Mouse (Mus musculus): ENCODE results near the gene Iqcb1. TPM values are rescaled to one million over a fixed set of nuclear protein-coding genes. Genes with fewer than 3 reads are reported as not detected.

Gene Iqcb1
- total RNA-seq, 2 experiments from 2014 or later, result 35.8 to 37.6 TPM

DNA sequence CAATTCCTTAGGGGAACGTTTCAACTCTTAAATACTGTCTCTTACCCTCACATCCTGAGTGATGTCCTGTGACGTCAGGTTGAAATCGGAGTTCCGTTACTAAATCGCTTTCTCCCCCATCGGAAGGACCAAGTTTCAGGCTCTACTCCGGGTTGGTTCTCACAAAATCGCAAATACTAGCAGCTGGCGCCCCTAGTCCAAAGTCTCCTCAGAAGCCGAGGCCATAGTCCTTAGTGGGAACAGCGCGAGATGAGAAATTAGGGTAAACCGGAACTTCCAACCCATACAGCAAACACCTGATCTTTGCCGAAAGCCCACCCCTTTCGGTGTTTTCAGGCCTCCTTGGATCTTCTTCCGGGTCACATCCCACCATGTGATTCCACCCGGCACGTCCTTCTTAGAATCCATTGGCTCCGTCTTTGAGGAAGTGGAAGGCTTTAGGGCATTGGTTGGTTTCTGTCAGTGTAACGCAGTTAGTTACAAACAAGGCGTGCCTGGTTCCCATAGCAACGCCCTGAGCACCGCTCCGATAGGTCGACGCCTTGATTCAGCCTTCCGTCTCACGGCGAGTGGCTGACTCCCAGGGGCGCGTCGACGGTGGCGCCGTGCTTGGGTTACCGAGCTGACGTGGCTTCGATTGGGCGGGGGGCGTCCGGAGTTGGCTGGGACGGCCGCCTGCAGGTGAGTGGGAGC is 46.5 kb downstream of the Iqcb1 start, which contains the start of the genes Eaf2 and Golgb1:
Eaf2 (minus strand) TSS at position 421 of the 693 bp plus-strand sequence.
Golgb1 (plus strand) TSS at position 558 of the 693 bp plus-strand sequence.
- DNase-seq (ENCODE audit: extremely low spot score in 1 of 2, low spot score in 1 of 2), result peak; percentile 81

DNA sequence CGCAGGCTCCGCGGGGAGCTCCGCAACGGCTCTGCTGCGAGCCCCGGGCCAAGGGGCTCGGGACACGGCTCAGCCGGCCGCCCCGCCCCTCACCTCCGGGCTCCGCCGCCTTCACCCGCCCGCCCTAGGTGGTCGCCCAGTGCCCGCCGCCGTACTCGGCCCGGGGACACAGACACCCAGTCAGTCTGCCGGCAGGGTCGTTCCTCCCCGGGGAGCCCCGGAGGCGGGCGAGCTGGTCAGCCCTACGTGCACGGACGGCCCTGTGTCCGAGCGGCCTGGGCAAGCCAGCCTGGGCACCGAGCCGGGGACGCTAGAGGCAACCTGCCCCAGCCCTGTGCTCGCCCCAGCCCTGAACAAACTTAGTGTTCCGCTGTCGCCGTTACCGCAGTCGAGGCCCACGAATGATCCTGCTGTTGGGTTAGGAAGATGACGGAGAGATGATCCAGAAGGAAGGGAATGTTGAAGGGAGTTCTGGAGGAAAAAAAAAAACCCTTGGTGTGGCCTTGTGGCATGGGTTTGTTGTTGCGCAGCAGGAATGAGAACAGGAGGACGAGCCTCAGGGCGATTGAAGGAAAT is 47.2 kb downstream of the Iqcb1 start:
- peak in 1 of 2 experiments; percentile 32 for DNase-seq (ENCODE audit: extremely low spot score in 1 of 2, low spot score in 1 of 2)

DNA sequence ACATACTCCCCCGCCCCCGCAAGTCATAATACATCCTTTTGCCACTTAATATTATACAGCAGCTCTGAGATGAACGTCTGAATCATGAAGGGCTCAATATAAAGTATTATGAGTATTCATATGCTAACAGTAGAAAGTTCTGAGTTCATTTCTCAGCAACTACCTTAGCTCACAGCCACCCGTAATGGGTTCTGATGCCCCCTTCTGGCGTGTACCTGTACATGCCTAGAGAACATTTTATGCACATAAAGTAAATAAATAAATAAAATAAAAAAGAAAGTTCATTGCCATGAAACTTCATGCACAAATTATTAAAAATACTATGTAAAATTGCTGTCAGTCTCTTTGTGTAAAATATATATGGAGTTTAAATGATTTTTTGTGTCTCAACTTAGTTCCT is 49.1 kb downstream of the Iqcb1 start:
- no peak for DNase-seq (ENCODE audit: extremely low spot score in 1 of 2, low spot score in 1 of 2)

DNA sequence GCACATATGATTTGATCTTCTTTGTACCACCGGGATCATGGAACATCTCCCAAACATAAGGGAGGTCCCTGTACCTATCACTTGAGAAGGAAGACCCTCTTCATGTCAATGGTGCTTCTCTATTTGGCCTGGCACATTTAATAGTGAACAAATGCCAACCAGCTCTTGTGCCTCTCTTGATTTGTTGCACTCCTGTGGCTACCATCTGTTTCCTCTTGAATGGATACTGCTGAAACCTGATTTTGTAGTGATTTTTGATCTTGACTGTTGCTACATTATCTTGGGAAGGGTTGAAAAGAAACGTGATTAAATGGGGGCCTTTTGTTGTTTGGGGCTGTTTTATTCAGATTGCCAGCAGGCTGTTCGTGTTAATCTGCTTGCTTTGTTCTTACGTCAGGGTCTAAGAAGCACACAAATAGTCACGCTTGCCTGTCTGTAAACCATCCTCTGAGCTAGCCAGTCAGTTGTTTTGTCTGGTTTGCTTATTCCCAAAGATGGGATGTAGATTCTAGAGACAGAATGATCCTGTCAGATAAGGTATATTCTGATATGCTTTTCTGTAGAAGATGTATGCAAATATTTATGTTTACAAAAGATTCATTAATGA is 54.7 kb downstream of the Iqcb1 start:
- no peak for DNase-seq (ENCODE audit: extremely low spot score in 1 of 2, low spot score in 1 of 2)

DNA sequence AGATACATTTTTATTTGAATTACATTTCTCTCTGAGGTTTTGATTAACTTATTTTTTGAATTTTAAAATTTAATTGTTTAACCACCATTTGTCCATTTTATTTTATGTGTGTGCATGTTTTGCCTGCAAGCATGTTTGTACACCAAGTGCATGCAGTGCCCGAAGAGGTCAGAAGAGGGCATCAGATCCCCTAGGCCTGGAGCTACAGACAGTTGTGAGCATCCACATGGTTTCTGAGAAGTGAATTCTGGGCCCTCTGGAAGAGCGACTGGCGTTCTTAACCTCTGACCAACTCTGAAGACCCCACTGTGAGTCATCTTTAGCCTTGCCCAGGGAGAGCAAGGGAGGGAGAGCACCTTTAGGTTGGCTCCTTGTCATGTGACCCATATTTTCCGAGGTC is 56.7 kb downstream of the Iqcb1 start:
- DNase-seq (ENCODE audit: extremely low spot score in 1 of 2, low spot score in 1 of 2), result no peak

DNA sequence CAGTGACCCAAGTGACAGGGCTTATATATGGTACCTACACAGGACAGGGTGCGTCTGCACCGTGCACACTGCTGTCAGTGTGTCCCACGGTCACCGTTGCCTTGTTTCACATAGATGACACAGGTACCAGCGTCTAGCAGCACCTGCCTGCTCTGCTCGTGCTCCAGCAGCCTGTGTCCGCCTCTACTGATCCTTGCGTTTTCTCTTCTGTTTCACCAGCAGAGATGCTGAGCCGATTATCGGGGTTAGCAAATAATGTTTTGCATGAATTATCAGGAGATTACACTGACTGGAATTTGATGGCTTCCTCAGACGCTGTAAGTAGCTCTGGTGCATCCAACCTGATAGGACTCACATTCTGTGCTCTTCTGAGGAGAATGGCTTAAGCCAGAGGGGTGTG is 57.7 kb downstream of the Iqcb1 start:
- no peak for DNase-seq (ENCODE audit: extremely low spot score in 1 of 2, low spot score in 1 of 2)

DNA sequence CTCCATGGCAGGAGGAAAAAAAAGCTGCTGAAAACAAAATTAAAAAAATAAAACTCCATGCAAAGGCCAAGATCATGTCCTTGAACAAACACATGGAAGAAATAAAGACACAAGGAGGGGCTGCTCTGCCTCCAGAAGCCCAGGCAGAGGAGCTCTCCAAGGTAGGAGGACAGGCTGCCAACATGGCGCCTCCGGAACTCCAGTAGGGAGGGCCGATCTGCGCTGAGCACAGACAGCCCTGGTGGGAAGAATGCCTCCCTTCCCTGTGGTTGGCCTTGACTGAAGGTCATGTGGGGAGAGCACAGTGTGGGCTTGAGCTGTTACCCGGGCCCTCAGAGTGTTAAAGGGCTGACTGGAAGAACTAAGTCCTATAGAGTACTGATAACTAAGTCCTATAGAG is 59.4 kb downstream of the Iqcb1 start:
- DNase-seq (ENCODE audit: extremely low spot score in 1 of 2, low spot score in 1 of 2), result no peak

DNA sequence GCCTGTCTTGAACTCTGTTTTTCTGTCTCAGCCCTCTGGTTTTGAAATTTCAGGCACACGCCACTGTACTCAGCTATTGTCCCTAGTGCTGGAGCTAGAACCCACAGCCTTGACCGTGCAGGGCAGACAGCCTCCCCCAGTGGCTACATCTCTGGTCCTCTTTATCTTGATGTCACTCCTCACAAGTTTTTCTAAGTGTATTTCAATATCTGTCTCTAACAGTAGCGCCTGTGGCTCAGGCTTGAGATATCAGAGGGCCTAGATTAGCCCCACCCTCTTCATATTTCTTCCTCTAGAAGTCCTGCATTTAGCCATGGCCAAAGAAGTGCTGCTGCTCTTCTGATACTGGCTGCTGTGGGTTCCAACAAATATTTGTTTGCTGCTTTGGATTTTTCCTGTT is 62.4 kb downstream of the Iqcb1 start:
- DNase-seq (ENCODE audit: extremely low spot score in 1 of 2, low spot score in 1 of 2), result no peak

DNA sequence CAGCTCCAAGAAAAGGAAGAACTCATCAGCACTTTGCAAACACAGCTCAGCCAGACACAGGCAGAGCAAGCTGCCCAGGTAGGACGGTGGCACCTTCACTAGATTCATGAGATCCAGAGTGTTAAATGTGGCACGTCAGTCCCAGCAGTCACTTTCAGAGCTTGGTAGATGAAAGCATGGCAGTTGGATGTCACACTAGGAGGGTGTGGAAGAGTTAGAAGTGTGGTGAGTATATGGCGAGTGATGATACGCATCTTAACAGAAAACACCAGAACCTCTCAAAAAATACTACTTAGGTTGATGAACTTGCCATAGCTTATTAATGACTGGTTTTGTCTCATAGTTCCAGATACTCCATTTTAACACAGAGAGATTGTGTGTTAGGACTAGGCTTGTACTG is 63.2 kb downstream of the Iqcb1 start:
- DNase-seq (ENCODE audit: extremely low spot score in 1 of 2, low spot score in 1 of 2), result no peak

DNA sequence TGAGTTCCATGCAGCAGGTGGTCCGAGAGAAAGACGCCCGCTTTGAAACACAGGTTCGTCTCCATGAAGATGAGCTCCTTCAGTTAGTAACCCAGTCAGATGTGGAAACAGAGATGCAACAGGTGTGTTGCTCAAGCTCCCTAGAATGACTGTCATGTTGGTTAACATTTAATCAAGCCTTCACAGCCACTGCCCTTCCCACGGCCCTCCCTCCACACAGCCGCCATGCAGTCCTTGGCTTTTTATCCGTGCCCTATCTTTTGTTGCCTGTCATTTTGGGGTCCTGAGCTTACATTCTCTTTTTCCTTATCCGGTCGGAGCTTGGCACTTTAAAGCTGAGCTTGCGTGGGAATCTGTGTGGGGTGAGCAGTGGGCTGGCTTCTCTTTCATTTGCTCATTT is 65.1 kb downstream of the Iqcb1 start:
- DNase-seq (ENCODE audit: extremely low spot score in 1 of 2, low spot score in 1 of 2), result no peak

DNA sequence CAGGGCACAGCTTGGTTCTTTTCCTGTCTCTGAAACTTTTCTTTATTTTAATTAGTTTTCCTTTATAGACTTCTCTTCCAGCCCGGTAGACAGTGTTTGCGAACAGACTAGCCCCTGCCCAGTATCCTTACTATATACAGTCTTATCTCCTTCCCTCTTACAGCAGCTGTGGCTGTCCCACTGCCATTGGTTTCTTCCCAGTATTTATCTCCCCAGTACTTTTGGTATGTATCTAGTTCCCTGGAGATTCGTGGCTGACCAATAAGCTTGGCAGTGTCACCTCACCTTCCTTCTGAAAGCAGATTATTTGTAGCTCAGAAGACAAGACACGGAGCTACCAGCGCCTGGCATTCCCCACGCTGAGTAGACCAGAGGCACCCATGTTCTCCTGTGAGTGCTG is 68.5 kb downstream of the Iqcb1 start:
- DNase-seq (ENCODE audit: extremely low spot score in 1 of 2, low spot score in 1 of 2), result no peak

DNA sequence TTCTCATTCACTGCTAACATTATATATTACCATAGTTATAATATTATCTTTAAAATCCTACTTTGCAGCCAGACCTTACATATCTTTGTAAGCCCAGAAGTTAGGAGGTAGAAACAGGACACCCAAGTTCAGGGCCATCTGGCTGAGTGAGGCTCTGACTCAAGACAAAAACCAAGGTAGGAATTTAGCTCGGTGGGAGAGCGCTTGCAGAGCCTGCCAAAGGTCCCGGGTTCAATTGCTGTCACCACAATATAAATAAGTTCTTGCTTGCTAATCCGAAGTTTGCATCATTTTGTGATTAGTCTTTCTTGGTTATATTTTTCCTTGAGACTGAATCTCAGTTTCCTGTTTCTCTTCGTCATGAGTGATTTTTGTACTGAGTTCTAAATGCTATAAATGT is 75.0 kb downstream of the Iqcb1 start:
- no peak for DNase-seq (ENCODE audit: extremely low spot score in 1 of 2, low spot score in 1 of 2)

DNA sequence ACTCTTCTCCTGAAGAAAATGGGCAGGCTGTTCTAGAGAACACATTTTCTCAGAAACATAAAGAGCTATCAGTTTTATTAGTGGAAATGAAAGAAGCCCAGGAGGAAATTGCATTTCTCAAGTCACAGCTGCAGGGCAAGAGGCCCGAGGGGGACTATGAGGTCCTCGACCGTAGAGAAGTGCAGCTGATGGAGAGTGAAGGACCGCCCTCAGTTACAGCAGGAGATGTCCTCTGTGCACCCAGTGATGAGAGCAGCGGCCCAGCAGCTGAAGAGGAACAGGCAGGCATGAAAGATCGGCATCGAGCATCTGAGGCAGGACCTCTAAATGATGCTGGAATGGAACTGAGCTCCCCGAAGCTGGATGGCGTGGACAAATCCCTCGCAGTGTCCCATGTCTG is 83.7 kb downstream of the Iqcb1 start:
- DNase-seq (ENCODE audit: extremely low spot score in 1 of 2, low spot score in 1 of 2), result no peak

DNA sequence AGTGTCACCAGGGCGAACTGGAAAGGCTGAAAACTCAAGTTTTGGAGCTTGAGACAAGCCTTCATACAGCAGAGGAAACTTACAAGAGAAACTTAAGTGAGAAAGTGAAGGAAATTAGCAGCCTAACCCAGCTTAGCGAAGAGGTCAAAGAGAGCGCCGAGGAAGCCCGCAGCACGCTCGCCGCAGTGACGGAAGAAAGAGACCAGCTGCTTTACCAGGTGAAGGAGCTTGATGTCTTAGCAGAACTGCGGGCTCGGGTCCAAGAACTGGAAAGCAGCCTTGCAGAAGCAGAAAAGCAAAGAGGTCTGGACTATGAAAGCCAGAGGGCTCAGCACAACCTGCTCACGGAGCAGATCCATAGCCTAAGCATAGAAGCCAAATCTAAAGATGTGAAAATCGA is 84.1 kb downstream of the Iqcb1 start:
- DNase-seq (ENCODE audit: extremely low spot score in 1 of 2, low spot score in 1 of 2), result no peak

DNA sequence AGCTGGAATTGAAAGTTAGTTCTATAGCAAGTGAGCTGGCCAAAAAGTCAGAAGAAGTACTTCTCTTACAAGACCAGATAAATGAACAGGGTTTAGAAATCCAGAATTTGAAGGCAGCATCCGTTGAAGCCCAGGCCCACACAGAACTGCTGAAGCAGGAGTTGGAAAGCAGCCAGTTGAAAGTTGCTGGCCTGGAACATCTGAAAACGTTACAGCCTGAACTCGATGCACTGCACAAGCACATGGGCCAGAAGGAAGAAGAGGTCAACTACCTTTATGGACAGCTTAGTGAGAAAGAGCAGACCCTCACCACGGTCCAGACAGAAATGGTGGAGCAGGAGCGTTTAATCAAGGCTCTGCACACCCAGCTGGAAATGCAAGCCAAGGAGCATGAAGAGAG is 86.0 kb downstream of the Iqcb1 start:
- no peak for DNase-seq (ENCODE audit: extremely low spot score in 1 of 2, low spot score in 1 of 2)

DNA sequence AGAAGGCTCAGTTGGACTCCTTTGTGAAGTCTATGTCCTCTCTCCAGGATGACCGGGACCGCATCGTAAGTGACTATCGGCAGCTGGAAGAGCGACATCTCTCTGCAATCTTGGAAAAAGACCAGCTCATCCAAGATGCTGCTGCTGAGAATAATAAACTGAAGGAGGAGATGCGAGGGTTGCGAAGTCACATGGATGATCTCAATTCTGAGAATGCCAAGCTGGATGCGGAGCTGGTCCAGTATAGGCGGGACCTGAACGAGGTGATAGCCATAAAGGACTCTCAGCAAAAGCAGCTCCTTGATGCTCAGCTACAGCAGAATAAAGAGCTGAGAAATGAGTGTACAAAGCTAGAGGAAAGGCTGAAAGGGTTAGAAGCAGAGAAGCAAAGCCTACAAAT is 90.3 kb downstream of the Iqcb1 start:
- no peak for DNase-seq (ENCODE audit: extremely low spot score in 1 of 2, low spot score in 1 of 2)

DNA sequence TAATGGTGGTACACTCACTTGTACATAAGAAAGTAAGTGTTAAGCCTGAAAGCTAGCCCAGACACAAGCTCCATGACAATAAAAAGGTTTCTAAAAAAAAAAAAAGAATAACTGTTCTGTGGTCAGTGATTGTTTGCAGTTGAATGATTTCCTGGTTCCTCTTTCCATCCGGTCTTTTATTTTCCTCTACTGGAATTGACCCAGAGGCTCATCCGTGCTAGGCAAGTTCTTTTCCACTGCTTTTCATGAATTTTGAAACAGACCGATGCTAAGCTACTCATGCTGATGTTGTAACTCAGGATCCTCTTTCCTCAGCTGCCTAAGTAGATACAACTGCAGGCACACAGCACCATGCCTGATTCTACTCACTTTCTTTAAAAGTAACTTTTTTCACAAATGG is 92.2 kb downstream of the Iqcb1 start:
- no peak for DNase-seq (ENCODE audit: extremely low spot score in 1 of 2, low spot score in 1 of 2)

DNA sequence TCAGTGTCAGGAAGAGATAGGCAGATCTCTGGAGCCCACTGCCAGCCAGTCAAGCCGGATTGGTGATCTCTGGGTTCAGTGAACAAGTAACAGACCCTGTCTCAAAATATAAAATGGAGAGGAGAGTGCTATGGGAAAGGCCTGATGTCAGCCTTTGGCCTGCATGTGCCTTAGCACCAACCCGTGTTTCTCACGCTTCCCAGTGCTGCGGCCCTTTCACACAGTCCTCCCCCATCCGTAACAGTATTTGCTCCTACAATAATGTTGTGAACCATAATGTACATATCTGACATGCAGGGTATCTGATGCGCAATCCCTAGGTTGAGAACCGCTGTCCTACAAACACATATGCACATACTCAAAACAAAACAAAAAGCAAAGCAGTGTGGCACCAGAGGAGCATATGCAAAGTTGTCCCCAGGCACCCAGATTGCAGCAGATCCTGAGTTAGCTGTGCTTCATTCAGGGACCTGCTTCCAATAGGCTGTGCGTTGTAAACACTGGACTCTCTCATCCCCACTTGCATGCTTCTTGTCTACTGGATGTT is 93.0 kb downstream of the Iqcb1 start:
- DNase-seq (ENCODE audit: extremely low spot score in 1 of 2, low spot score in 1 of 2), result no peak

DNA sequence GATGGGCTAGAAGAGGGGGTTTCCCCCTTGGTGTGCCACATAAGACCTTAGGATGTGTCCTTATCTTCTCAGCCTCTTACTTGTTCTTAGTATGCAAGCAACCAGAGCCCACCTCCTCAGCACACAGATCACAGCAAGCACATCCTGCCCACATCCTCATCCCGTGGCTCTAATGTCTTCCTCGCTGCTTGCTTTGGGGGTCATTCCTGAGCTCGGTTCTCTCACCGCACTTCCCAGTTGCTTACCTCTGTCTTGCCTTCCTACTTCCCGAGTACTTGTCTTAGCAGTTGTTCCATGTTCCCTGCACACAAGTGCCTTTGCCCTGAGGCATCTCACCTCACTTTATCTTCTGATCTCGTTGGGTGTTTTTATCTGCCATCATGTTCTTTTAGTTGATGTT is 93.8 kb downstream of the Iqcb1 start:
- no peak for DNase-seq (ENCODE audit: extremely low spot score in 1 of 2, low spot score in 1 of 2)

Data from layer of hippocampus, postnatal 25 days (tissue).